Mouse (Mus musculus) forebrain, postnatal 0 days (tissue): ENCODE measurements at regions not wholly inside any gene's neighbourhood (a gene's known extent, or its start where the extent isn't known, plus 50 kb on each side); places are given as distances from the start of the nearest gene placed in this dataset.

Experiments used
- ATAC-seq: fragments of 200-750 bp; cut with Nextera tagmentation; 2 replicates; pipeline ENCODE4 v1.8.0; 2017; ENCODE audit warnings: mild to moderate bottlenecking, moderate library complexity
- DNase-seq: peaks from one replicate; pipeline ENCODE4 v3.0.0-alpha.2; 2015
- H3K27ac ChIP-seq: fragments of 300-500 bp; sonication (generic); 2 replicates; pipeline ENCODE4 v1.5.1; 2014; ENCODE audit warnings: low read depth, mild to moderate bottlenecking, antibody characterized with exemption, low read length, moderate library complexity, mixed read lengths
- H3K27me3 ChIP-seq: fragments of 300-500 bp; sonication (generic); 2 replicates; pipeline ENCODE4 v1.6.1; 2014; ENCODE audit warnings: mild to moderate bottlenecking, low read length, mixed read lengths; ENCODE audit not compliant: insufficient read depth
- H3K36me3 ChIP-seq: fragments of 300-500 bp; sonication (generic); 2 replicates; pipeline ENCODE4 v1.6.1; 2014; ENCODE audit warnings: mild to moderate bottlenecking, moderate library complexity; ENCODE audit not compliant: insufficient read depth
- H3K4me1 ChIP-seq: fragments of 300-500 bp; sonication (generic); 2 replicates; pipeline ENCODE4 v1.6.1; 2014; ENCODE audit warnings: antibody characterized with exemption; ENCODE audit not compliant: insufficient read depth
- H3K4me2 ChIP-seq: fragments of 300-500 bp; sonication (generic); 2 replicates; pipeline ENCODE4 v1.6.1; 2014; ENCODE audit warnings: low read depth, mild to moderate bottlenecking, moderate library complexity
- H3K4me3 ChIP-seq: fragments of 300-500 bp; sonication (generic); 2 replicates; pipeline ENCODE4 v1.5.1; 2014; ENCODE audit warnings: low read depth, low read length, mixed read lengths
- H3K9ac ChIP-seq: fragments of 300-500 bp; sonication (generic); 2 replicates; pipeline ENCODE4 v1.6.1; 2014; ENCODE audit warnings: mild to moderate bottlenecking
- H3K9me3 ChIP-seq: fragments of 300-500 bp; sonication (generic); 2 replicates; pipeline ENCODE4 v1.6.1; 2016; ENCODE audit warnings: low read length
- CTCF ChIP-seq: sonication (generic); IDR thresholded peaks from 2 replicates; pipeline ENCODE4 v1.5.1; 2016; ENCODE audit warnings: antibody characterized with exemption, control low read depth, low read depth
- WGBS: fragments of 180-500 bp; shearing (Covaris S2); extraction: QIAGEN DNeasy Blood & Tissue Kit; methylation state at CpG from one replicate; pipeline ENCODE4 v1.1.7; 2014; 5-methylcytosine and 5-hydroxymethylcytosine counted together

DNA sequence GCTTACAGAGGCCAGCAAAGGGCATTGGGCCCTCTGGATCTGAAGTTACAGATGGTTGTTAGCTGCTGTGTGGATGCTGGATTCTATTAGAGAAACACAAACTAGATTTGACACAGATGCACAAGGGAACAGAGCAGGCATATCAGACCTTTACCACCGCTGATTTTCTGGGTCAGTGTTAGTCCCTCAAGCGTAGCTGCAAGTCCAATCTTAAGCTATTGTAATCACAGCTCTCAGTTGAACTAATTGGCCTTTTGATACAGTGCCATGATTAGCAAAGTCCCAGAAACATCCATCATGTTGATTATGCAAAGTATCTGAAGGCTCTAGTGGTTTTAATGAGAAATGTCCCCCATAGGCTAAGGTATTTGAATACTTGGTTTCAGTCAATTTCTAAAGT, 54.2 kb upstream of the Plppr5 start:
- Histone ChIP-seq H3K36me3 (no peaks in the 10 kb centered on the region), H3K9ac (no peak overlapping the region), H3K4me3 (no peak overlapping the region), H3K4me2 (no peak overlapping the region), H3K27ac (no peak overlapping the region), H3K9me3 (no peaks in the 10 kb centered on the region), H3K4me1 (no peaks in the 10 kb centered on the region), H3K27me3 (no peaks in the 10 kb centered on the region)
- ATAC-seq (no peak), DNase-seq (no peak)
- WGBS: 45% methylated on average over 2 of the region's 2 CpGs
- TF ChIP-seq CTCF: no peak

DNA sequence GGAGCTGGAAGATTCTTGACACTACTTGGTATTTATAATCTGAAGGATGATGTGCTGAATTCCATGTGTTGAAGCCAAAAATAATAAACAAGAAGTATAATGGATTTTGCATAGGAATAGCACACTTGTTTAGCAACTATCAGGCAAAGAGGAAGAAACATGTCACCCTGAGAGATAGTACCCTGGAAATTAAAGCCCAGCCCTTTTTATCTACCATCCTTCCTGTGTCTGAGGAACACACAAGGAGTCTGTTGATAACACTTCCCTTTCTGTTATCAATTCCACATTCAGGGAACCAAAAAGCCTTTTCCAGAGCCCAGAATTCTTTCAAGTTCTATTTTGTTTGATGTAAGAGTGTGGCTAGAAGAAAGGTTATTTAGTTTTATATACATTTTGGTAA, 66.5 kb upstream of the Plppr5 start:
- DNase-seq (no peak), ATAC-seq (no peak)
- no peak overlapping the region for H3K27ac ChIP-seq
- H3K4me1 ChIP-seq: no peaks in the 10 kb centered on the region
- H3K4me2 ChIP-seq: no peak overlapping the region
- H3K36me3 ChIP-seq: no peaks in the 10 kb centered on the region
- H3K9ac ChIP-seq: no peak overlapping the region
- H3K9me3 ChIP-seq: no peaks in the 10 kb centered on the region
- TF ChIP-seq CTCF: no peak
- H3K27me3 ChIP-seq: no peaks in the 10 kb centered on the region
- H3K4me3 ChIP-seq: no peak overlapping the region

DNA sequence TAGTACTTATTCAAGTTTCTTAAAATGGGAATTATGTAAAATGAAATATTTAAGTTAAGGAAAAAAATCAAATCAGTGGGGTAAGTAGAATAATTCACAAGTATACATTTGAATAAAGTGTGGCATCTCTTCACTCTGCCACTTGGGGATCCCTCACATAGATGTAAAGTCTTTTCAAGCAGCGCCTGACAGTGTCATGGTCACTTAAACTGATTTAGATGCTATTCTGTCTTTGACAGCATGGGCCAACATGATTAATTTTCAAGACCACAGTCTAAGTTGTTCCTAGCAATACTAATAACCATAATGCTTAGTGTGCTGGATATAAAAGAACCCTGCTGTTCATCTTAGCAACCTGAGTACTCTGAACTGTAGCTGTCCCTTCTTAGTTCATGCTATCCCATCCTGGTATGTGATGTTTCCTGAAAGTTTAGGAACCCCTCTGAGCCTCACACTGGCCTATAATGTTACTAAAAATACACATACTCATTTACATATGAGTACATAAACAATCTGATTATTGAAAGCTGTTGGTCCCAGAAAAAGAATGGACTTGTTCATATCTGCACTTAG, 68.4 kb upstream of the Plppr5 start:
- H3K9me3 ChIP-seq: no peaks in the 10 kb centered on the region
- 85% methylated on average over 1 of the region's 1 CpGs for WGBS
- no peak overlapping the region for H3K27ac ChIP-seq
- H3K4me2 ChIP-seq: no peak overlapping the region
- H3K36me3 ChIP-seq: no peaks in the 10 kb centered on the region
- no peak overlapping the region for H3K4me3 ChIP-seq
- DNase-seq: no peak
- H3K4me1 ChIP-seq: no peaks in the 10 kb centered on the region
- H3K9ac ChIP-seq: no peak overlapping the region
- H3K27me3 ChIP-seq: no peaks in the 10 kb centered on the region
- ATAC-seq: no peak
- no peak for TF ChIP-seq CTCF

DNA sequence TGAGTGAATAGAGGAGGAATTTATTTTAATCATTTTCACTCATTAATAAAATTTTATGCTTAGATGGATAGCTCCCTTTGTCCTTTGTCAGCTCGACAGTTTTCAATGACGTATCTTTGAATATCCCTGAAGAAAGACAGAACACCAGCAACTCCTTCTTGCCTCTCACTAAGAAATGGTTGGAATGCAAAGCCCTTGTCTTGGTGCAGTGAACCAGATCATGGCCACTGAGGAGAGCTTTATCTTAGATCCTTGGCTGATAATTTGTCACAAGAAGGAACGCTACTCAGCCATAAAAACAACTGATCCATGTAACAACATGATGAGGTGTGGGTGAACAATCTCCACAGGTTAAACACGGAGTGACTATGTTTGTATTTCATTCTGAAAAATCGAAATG, 73.5 kb upstream of the Plppr5 start:
- H3K27me3 ChIP-seq: no peaks in the 10 kb centered on the region
- WGBS: 22% methylated on average over 5 of the region's 5 CpGs

DNA sequence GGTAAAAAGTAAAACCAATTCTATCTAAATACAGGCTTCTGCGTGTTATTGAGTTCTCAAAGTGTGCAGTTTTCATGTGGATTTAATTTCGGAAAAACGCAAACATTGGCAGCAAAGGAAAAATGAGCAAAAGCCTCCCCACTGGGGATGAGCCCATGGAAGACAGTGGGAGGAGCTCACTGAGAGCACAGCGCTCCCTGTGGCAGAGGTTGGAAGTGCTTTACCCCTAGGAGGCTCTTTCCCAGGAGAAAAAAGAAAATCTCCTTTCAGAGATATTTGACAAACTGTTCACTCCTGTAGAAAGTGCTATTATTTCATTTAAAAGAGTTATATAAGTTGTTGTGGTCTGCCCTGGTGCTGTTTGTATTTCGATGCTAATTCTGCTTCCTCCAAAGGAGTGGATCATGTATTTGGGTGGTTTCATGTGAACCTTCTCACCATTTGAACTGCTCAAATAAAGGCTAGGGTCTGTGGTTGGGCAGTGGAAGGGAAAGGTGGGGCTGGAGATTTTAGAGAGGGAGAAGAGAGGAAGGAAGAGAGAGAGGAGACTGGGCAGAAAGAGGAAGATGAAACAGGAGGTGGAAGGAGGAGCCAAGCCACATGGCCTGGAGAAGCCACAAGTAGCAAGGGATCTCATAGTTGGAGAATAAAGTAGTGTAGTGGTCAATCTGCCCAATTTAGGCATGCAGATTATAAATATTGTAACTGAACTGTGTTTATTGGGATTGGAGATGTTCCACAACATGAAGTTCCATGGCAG, 76.3 kb upstream of the Plppr5 start:
- no peak for ATAC-seq

More for the DNA sequence above, 73.5 kb upstream of the Plppr5 start:
- TF ChIP-seq CTCF: no peak
- no peaks in the 10 kb centered on the region for H3K36me3 ChIP-seq
- H3K9ac ChIP-seq: no peak overlapping the region
- H3K4me2 ChIP-seq: no peak overlapping the region
- no peak for ATAC-seq
- DNase-seq: no peak
- H3K9me3 ChIP-seq: no peaks in the 10 kb centered on the region
- H3K4me1 ChIP-seq: no peaks in the 10 kb centered on the region
- no peak overlapping the region for H3K27ac ChIP-seq
- H3K4me3 ChIP-seq: no peak overlapping the region

DNA sequence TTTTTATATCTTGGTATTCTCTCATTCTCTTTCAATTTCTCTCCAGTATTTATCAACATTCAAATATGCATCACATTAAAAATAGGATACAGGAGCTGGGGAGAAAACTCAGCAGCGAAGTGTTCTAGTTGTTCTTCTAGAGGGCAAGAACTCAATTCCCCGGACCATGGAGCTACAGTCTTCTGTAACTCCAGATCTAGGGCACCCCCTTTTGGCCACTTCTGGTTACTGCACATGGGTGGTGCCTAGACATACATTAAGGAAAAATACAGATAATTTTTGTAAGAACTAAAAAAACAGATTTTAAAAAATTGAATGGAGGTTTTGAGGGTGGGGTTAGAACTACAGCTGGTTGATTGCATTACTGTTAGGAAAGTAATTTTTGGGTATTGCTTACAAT, 80.5 kb upstream of the Plppr5 start:
- WGBS: 64% methylated on average over 2 of the region's 2 CpGs
- 0 out of 2 replicates have a peak, but pooled peaks have one; percentile 19 for TF ChIP-seq CTCF
- Histone ChIP-seq H3K4me3 (no peak overlapping the region), H3K9ac (no peak overlapping the region), H3K4me2 (no peak overlapping the region), H3K9me3 (no peaks in the 10 kb centered on the region), H3K4me1 (no peaks in the 10 kb centered on the region), H3K27ac (no peak overlapping the region), H3K36me3 (no peaks in the 10 kb centered on the region), H3K27me3 (no peaks in the 10 kb centered on the region)
- ATAC-seq (no peak), DNase-seq (no peak)

More for the DNA sequence above, 76.3 kb upstream of the Plppr5 start:
- Histone ChIP-seq H3K27me3 (no peaks in the 10 kb centered on the region), H3K9ac (no peak overlapping the region), H3K4me3 (no peak overlapping the region), H3K9me3 (no peaks in the 10 kb centered on the region), H3K4me2 (no peak overlapping the region), H3K27ac (no peak overlapping the region), H3K36me3 (no peaks in the 10 kb centered on the region), H3K4me1 (no peaks in the 10 kb centered on the region)
- no peak for TF ChIP-seq CTCF
- 83% methylated on average over 5 of the region's 5 CpGs for whole genome bisulfite sequencing
- no peak for DNase-seq

DNA sequence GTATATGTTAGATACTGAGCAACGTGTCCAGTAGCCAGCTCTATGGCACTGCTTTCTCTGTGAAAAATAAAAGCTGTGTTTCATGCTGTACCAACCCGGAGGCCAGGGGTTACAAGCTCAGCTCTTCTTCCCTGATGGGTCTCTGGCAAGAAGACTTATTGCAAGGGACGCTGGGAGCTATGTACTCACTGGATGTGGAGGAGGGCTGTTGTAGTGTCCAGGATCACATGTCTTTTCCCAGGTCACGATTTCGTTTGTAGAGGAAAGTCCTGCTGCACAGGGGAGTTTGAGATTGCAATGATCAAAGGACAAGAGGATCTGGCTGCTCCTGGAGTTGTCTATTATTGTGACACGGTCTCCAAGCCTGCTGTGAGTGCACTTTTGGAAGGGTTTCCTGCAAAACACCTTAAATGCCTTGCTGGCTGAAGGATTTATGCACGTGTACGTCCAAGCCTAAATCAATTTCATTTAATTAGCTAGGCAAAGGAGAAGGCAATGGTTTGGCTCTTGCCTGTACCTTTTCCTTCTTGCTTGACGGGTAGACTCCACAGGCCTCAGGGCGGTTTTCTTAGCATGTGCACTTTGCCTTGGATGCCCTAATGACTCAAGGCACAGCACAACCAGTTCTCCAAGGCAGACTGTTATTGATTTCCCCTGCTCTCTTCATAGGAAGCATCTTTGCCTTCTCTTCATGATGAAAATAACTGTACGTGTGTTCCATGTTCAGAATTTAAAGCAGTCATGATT, 87.2 kb upstream of the Plppr5 start:
- Histone ChIP-seq H3K9ac (no peak overlapping the region), H3K4me2 (no peak overlapping the region), H3K36me3 (no peaks in the 10 kb centered on the region), H3K27me3 (no peaks in the 10 kb centered on the region), H3K4me3 (no peak overlapping the region), H3K9me3 (no peaks in the 10 kb centered on the region), H3K4me1 (no peaks in the 10 kb centered on the region), H3K27ac (no peak overlapping the region)
- TF ChIP-seq CTCF: no peak
- ATAC-seq (no peak), DNase-seq (no peak)
- 77% methylated on average over 11 of the region's 11 CpGs for WGBS
